Mouse (Mus musculus): ENCODE data around the gene Adgrg3.

Adgrg3 gene

DNA sequence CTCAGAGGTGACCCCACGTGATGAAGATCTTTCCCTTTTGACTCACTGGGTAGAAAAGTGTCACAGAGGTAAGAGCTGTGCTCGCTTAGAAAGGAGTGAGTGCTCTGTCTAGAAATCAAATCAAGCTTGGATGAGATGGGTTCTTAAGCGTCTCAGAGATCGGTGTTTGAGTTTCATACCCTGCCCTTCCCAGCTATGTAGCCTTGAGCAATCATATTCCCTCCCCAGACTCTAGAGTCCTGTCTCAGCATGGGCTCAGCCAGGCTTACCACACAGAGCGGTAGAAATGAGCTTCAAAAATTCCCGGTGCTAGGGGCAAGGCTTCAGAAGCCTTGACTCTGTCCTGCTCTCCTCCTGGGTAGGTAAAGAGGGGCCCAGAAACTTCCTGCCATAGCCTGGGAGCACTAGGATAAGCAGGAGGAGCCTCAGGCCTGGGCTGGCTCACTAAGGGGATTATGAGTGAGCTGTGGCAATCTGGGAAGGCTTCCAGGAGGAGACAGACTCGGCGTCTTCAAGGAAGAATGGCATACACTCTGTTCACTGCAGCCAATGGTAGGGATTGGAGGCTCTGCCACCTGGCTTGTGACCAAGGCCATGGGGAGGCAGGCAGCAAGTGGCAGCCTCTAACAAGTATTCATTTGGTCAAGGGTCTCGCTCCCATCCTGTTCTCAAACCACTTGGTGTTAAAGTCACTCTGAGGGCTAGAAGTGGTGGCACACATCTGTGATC, 24.3 kb upstream of the Adgrg3 start:
- no peak for DNase-seq (ENCODE audit: low spot score in 2 of 2)

GRCm38 (mm10) chr8:94994006-94994405, 23.5 kb upstream of the Adgrg3 start:
- no peak for DNase-seq (ENCODE audit: low spot score in 2 of 2)

DNA sequence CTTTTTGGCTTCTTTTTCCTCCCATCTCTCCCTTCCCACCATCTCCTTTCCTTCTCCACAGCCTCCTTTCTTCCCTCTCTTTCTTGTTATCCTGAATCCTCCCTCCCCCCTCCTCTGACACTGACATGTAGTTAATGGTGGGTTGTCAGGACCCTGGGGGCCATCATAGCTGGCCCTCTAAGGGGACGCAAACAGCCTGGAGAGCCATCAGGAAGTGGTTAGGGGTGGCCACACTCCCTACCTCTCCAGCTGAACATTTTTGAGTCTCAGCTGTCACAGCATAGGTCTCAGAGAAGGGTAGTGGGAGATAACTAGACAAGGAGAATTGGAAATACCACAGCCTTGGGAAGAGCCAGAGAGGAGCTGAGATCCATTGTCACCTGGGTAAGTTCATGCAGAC, 23.0 kb upstream of the Adgrg3 start:
- DNase-seq (ENCODE audit: low spot score in 2 of 2), result no peak

- DNase-seq (ENCODE audit: low spot score in 2 of 2), result peak in 1 of 2 experiments; percentile 49
Measured at GRCm38 (mm10) chr8:94995336-94995893, 22.1 kb upstream of the Adgrg3 start.

DNA sequence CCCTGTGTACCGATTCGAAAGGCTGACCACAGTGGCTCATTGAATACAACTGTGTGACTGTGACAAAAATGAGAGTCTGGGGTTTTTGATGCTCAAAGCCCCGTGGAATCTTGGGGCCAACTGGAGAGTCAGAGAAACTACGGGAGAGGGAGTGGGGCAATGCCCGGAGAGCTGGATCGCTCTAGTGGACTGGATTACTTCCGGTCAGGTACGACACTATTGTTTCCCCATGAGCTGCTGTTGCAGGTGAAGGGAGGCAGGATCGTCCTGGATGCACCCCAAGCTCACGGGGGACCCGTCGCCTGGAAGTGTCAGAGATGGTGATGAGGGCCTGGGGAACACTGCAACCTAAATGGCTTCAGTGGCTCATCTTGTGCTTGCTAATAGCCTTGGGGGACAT, 21.5 kb upstream of the Adgrg3 start:
- no peak for DNase-seq (ENCODE audit: low spot score in 2 of 2)

GRCm38 (mm10) chr8:94996899-94997856, 20.3 kb upstream of the Adgrg3 start:
- peak in 1 of 2 experiments; percentile 39 for DNase-seq (ENCODE audit: low spot score in 2 of 2)

GRCm38 (mm10) chr8:94997857-94998243, 19.6 kb upstream of the Adgrg3 start:
- no peak for DNase-seq (ENCODE audit: low spot score in 2 of 2)

DNA sequence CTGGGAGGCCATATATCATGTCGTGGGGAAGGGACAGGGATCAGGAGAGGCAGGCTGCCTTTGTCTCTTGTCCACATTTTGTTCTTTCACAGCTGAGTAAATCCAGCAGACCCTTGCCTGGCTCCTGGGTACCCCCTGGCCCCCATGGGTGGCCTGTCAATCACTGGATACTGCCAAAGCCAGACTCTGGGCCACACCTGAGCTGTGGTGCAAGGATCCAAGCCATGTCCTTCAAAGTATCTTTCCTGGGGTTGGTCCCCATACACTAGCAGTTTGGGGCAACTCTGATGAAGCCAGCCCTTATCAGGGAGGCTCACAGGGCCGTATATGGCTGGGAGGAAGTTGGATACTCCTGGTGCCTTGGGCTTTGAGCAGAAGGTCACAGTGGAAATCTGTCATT, 19.1 kb upstream of the Adgrg3 start:
- no peak for DNase-seq (ENCODE audit: low spot score in 2 of 2)

GRCm38 (mm10) chr8:94999004-94999403, 18.5 kb upstream of the Adgrg3 start:
- DNase-seq (ENCODE audit: low spot score in 2 of 2), result no peak

DNA sequence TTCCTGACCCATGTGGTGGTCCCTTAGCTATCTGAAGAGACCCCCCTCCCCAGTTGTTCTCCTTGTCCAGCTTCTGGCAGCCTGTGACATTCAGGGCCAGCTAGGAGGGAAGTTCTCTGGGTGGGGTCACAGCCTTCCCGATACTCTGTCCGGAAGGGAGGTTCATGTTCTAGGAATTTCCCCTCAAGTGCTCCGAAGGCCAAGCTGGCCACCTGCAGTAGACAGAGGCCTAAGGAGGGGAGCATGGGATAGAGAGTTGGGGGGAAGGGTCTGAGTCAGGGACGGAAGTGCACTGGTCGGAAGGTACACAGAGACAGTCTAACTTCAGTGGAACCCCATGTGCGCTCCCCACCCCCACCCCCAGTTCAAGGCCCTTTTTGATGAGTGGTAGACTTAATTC, 17.5 kb upstream of the Adgrg3 start:
- DNase-seq (ENCODE audit: low spot score in 2 of 2), result no peak

GRCm38 (mm10) chr8:95000684-95001083, 16.8 kb upstream of the Adgrg3 start:
- DNase-seq (ENCODE audit: low spot score in 2 of 2), result no peak

- no peak for DNase-seq (ENCODE audit: low spot score in 2 of 2)
Measured at GRCm38 (mm10) chr8:95001165-95001564, 16.3 kb upstream of the Adgrg3 start.

- DNase-seq (ENCODE audit: low spot score in 2 of 2), result peak; percentile 68 to 75
Measured at GRCm38 (mm10) chr8:95001655-95002054, 15.8 kb upstream of the Adgrg3 start.

- DNase-seq (ENCODE audit: low spot score in 2 of 2), result no peak
Measured at GRCm38 (mm10) chr8:95002089-95002655, 15.3 kb upstream of the Adgrg3 start.

- no peak for DNase-seq (ENCODE audit: low spot score in 2 of 2)
Measured at GRCm38 (mm10) chr8:95012442-95012919, 5.0 kb upstream of the Adgrg3 start.

- no peak for DNase-seq (ENCODE audit: low spot score in 2 of 2)
Measured at GRCm38 (mm10) chr8:95015866-95016265, 1.6 kb upstream of the Adgrg3 start.

DNA sequence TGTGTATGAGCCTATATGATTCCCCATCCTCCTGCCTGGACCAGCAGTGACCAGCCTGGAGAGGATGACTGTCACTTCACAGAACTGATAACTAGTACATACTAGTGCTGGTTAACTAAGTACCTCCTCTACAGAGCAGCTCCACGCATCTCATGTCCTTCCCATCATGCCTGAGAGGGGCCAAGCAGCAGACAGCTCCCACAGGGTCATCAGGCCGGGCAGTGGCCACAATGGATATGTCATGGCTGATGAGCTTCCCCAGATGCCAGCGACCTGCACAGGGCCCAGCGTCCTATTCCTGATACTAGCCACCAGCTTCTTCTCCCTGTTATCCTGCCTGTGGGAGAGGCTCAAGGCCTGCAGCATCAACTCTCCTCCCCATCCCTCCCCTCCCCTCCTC, 808 bp upstream of the Adgrg3 start:
- no peak for DNase-seq (ENCODE audit: low spot score in 2 of 2)

DNA sequence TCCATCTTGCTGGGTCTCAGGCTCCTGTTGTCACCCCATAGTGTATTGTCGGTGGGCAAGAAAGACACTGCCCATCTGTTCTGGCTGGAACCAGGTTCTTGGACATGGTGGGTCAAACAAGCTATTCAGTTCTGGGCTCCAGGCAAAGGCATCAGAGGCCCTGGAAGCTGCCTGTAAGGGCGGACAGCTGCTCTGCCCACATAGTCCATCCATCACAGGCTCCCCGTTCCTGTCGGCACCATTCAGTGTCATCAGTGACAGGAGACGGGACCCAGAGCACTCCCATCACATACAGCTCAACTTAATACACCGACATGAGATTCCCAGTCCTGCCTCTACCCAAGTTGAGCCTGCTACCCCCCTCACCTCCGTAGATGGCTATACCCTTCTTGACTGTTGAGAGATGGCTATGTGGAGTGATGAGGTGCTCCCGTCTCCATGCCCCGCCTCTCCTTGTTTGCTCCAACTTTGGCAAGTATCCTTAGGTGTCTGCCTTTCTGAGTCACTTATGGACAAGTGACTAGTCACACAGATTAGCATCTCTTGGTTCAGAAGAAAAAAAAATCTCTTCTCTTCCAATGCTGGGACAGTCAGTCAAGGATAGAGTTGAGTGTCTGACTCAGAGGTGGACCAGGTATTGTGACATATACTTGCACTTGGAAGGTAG, 610 bp downstream of the Adgrg3 start:
- DNase-seq (ENCODE audit: low spot score in 2 of 2), result no peak

DNA sequence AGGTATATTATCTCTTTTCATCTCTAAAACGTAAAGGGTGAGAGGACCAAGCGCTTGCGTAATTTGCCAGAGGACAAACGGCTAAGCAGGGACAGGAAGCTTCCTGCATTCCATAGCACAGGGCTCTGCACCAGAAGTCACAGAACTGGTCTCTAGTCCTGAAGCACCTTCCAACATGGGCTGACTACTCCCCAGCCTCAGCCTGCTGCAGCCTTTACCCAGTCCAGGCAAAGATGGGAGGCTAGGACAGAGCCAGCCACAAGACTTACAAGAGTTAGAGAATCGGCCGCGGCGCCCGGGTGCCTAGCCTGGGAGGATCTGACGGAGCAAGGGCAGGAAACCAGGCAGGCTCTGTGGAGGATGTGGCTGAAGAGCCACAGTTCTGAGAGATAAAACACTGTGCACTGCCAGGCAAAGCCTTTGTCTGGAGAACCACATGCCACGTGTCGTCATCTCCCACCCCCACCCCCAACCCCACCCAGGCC, 2.8 kb downstream of the Adgrg3 start:
- no peak for DNase-seq (ENCODE audit: low spot score in 2 of 2)

- no peak for DNase-seq (ENCODE audit: low spot score in 2 of 2)
Measured at GRCm38 (mm10) chr8:95020821-95021220, 3.3 kb downstream of the Adgrg3 start.

DNA sequence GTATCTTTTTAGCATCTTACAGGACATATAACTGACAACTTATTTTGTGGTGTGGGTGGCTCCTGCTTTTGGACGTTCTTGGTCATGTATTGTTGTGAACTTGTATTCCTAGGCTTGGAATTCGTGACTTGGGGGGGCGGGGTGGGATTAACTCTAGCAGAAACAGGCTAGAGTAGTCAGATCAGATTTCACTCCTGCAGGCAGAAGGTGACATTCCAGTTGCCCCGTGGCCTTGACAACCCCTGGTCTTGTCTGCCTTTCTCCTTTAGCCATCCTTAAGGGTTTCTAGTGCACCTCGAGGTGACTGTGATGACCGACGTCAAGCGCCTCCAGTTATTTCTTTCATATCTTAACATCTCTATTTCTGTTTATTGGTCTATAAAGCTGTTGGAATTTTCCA, 5.7 kb downstream of the Adgrg3 start:
- no peak for DNase-seq (ENCODE audit: low spot score in 2 of 2)
